Mouse (Mus musculus): ENCODE measurements at regions not wholly inside any gene's neighbourhood (a gene's known extent, or its start where the extent isn't known, plus 50 kb on each side); places are given as distances from the start of the nearest gene placed in this dataset.

GRCm38 (mm10) chr1:163190841-163191240 is 105.4 kb upstream of the Mroh9 start:
- no peak for DNase-seq (ENCODE audit: low spot score)

- DNase-seq (ENCODE audit: low spot score) = no peak
These were observed 96.4 kb upstream of the Mroh9 start for GRCm38 (mm10) chr1:163181851-163182250.

GRCm38 (mm10) chr1:163177011-163177410 is 91.5 kb upstream of the Mroh9 start:
- DNase-seq (ENCODE audit: low spot score) = no peak

- DNase-seq (ENCODE audit: low spot score) = peak; percentile 89
These were observed 81.6 kb upstream of the Mroh9 start for GRCm38 (mm10) chr1:163167051-163167450.

GRCm38 (mm10) chr1:163163636-163164035 is 78.2 kb upstream of the Mroh9 start:
- DNase-seq (ENCODE audit: low spot score) = no peak

- no peak for DNase-seq (ENCODE audit: low spot score)
These were observed 74.4 kb upstream of the Mroh9 start for GRCm38 (mm10) chr1:163159911-163160310.

- DNase-seq (ENCODE audit: low spot score) = peak; percentile 60
These were observed 73.0 kb upstream of the Mroh9 start for GRCm38 (mm10) chr1:163158491-163158890.

GRCm38 (mm10) chr1:163150203-163150855 is 64.9 kb upstream of the Mroh9 start:
- peak; percentile 91 for DNase-seq (ENCODE audit: low spot score)

GRCm38 (mm10) chr1:163146641-163147040 is 61.2 kb upstream of the Mroh9 start:
- DNase-seq (ENCODE audit: low spot score) = peak; percentile 60

GRCm38 (mm10) chr1:163143113-163143512 is 57.6 kb upstream of the Mroh9 start:
- no peak for DNase-seq (ENCODE audit: low spot score)

- DNase-seq (ENCODE audit: low spot score) = peak; percentile 54
These were observed 56.0 kb upstream of the Mroh9 start for GRCm38 (mm10) chr1:163141471-163141870.

- DNase-seq (ENCODE audit: low spot score) = no peak
These were observed 52.7 kb upstream of the Mroh9 start for GRCm38 (mm10) chr1:163138179-163138578.
